Mouse (Mus musculus) stomach, embryonic 15.5 days (tissue): ENCODE measurements around the gene Zfp335. TPM values are rescaled to one million over a fixed set of nuclear protein-coding genes. Genes with fewer than 3 reads are reported as not detected.
"Not testable (repeated sequence)": the region's sequence is repeated elsewhere in the genome, so short reads cannot be mapped to it uniquely, and the experiment has no call there.

Source experiments
- ATAC-seq: fragments of 200-750 bp; cut with Nextera tagmentation; 2 replicates; pipeline ENCODE4 v1.8.0; 2017; ENCODE audit warnings: low read depth, moderate number of reproducible peaks, moderate TSS enrichment; ENCODE audit not compliant: insufficient read depth, low FRiP score
- H3K27ac ChIP-seq: fragments of 300-500 bp; sonication (generic); 2 replicates; pipeline ENCODE4 v1.5.1; 2015; ENCODE audit warnings: mild to moderate bottlenecking, inconsistent platforms
- H3K27me3 ChIP-seq: fragments of 300-500 bp; sonication (generic); replicated peaks from 2 replicates; pipeline ENCODE4 v1.6.1; 2015; ENCODE audit warnings: inconsistent platforms
- H3K36me3 ChIP-seq: fragments of 300-500 bp; sonication (generic); 2 replicates; pipeline ENCODE4 v1.6.1; 2015; ENCODE audit warnings: inconsistent platforms
- H3K4me1 ChIP-seq: fragments of 300-500 bp; sonication (generic); 2 replicates; pipeline ENCODE4 v1.6.1; 2015; ENCODE audit warnings: inconsistent platforms
- H3K4me2 ChIP-seq: fragments of 300-500 bp; sonication (generic); 2 replicates; pipeline ENCODE4 v1.6.1; 2015; ENCODE audit warnings: mild to moderate bottlenecking, inconsistent platforms
- H3K4me3 ChIP-seq: fragments of 300-500 bp; sonication (generic); replicated peaks from 2 replicates; pipeline ENCODE4 v1.5.1; 2015; ENCODE audit warnings: inconsistent platforms
- H3K9ac ChIP-seq: fragments of 300-500 bp; sonication (generic); 2 replicates; pipeline ENCODE4 v1.6.1; 2015; ENCODE audit warnings: inconsistent platforms
- H3K9me3 ChIP-seq: fragments of 300-500 bp; sonication (generic); 2 replicates; pipeline ENCODE4 v1.6.1; 2016; ENCODE audit warnings: inconsistent platforms
- WGBS: fragments of 180-500 bp; shearing (Covaris S2); methylation state at CpG from one replicate; pipeline ENCODE4 v1.1.7; 2015; 5-methylcytosine and 5-hydroxymethylcytosine counted together
- polyA plus RNA-seq: library from polyadenylated mRNA; unstranded; fragments of >200 nt; fragmentation: Nextera tagmentation; extraction: Ambion mirVana; gene quantifications from 2 replicates; pipeline ENCODE4 v1.2.1, GENCODE M21; 2015

Zfp335 gene
- polyA plus RNA-seq, 1 experiment from 2014 or later = 10.6 TPM

DNA sequence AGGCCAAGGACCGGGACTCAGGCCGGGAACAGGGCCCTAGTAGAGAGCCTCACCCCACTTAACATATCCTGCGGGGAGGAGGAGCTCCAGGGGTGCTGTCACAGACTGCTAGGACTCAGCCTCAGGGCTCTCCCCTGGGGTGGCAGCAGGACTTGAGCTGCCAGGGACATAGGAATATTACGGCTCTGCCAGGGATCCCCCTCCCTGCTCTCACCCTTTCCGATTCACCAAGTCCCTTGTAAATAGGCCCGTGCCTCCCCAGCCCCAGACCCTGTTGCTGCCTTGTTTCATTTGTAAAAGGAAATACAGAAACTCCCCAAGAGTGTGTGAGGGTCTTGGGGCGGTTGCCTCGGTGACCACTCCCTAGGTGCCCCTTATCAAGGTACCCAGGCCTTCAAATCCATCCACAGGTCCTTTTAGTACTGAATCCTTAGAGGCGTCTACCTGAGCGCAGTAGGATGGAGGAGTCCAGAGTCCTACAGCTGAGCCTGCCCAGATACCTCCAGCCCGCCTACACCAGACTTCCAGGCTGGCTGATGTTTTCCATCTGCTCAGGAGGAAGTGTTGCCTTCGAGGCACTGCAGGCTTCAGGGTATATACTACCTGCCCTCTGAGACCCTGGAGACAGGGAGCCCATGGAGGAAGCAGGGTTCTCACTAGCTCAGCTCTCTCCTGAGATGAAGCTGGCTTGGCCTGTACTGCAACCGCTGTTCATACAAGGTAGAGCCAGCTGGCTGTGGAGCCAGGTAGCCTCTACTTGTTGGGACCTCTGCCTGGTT is 20.3 kb downstream of the Zfp335 start:
- H3K4me2 ChIP-seq = no peak overlapping the region
- no peak for ATAC-seq
- no peaks in the 10 kb centered on the region for H3K4me1 ChIP-seq
- WGBS = 77% methylated on average over 13 of the region's 13 CpGs
- H3K9ac ChIP-seq = no peak overlapping the region
- no peak overlapping the region for H3K27ac ChIP-seq
- no peaks in the 10 kb centered on the region for H3K27me3 ChIP-seq
- no peaks in the 10 kb centered on the region for H3K9me3 ChIP-seq
- no peak overlapping the region for H3K4me3 ChIP-seq
- peaks cover 99% of the 10 kb centered on the region for H3K36me3 ChIP-seq

DNA sequence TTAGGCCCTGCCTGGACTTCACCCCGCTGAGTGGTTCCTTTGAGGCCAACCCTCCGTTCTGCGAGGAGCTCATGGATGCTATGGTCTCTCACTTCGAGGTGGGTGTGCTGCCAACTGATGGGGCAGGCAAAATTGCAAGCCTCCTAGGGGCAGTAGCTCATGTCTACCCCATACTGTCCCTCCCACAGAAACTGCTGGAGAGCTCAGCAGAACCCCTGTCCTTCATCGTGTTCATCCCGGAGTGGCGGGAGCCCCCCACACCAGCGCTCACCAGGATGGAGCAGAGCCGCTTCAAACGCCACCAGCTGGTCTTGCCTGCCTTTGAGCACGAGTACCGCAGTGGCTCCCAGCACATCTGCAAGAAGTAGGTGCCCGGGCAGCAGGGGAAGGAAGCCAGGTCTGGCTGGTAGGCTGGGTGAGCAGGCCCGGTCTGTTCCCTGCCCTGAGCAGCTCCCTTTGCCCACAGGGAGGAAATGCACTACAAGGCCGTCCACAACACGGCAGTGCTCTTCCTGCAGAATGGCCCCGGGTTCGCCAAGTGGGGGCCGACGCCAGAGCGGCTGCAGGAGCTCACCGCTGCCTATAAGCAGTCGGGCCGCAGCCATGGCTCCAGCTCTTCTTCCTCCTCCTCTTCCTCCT is 21.0 kb downstream of the Zfp335 start:
- Histone ChIP-seq H3K27ac (no peak overlapping the region; the same call in 1 of the 2 replicates), H3K9me3 (no peaks in the 10 kb centered on the region), H3K36me3 (peaks cover 98% of the 10 kb centered on the region), H3K9ac (no peak overlapping the region), H3K4me2 (no peak overlapping the region), H3K27me3 (no peaks in the 10 kb centered on the region), H3K4me3 (no peak overlapping the region), H3K4me1 (no peaks in the 10 kb centered on the region)
- 90% methylated on average over 24 of the region's 24 CpGs for WGBS
- ATAC-seq = no peak

DNA sequence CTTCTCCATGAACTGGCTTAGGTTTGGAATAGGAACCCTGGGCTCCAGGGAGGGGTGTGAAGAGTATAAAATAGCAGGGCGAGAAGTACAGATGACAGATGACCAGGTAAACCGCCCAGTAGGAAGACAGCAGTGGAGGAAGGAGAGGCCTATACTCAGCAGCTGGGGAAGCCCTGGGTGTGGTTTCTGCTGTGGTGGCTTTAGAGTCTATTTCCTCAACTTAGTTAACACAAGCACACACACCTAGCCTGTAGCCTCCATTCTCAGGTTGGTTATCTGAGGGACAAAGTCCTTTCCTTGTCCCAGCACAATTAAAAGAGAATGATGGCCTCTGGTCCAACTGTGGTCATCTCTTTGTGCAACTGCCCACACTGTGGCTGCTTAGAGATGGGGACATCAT is 21.6 kb downstream of the Zfp335 start:
- no peaks in the 10 kb centered on the region for H3K9me3 ChIP-seq
- peaks cover 97% of the 10 kb centered on the region for H3K36me3 ChIP-seq
- no peak overlapping the region for H3K4me3 ChIP-seq
- no peak overlapping the region for H3K4me2 ChIP-seq
- no peak overlapping the region for H3K27ac ChIP-seq
- 76% methylated on average over 2 of the region's 2 CpGs for WGBS
- H3K4me1 ChIP-seq = no peaks in the 10 kb centered on the region
- H3K27me3 ChIP-seq = no peaks in the 10 kb centered on the region
- ATAC-seq = no peak
- H3K9ac ChIP-seq = no peak overlapping the region

DNA sequence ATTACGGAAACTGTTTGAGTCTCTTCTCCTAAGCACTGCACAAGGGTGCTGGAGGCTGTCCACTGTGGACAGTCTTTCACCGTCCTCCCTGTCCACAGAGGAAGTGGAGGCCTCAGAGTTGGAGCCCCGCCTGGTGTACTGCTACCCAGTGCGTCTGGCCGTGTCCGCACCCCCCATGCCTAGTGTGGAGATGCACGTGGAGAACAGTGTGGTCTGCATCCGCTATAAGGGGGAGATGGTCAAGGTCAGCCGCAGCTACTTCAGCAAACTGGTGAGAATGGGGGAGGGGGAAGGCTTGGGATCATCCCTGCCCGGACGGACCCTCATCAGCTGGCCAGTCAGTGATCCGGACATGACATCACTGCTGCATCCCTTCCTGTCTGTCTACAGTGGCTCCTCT is 22.6 kb downstream of the Zfp335 start:
- Histone ChIP-seq H3K27me3 (no peaks in the 10 kb centered on the region), H3K9ac (no peak overlapping the region)

DNA sequence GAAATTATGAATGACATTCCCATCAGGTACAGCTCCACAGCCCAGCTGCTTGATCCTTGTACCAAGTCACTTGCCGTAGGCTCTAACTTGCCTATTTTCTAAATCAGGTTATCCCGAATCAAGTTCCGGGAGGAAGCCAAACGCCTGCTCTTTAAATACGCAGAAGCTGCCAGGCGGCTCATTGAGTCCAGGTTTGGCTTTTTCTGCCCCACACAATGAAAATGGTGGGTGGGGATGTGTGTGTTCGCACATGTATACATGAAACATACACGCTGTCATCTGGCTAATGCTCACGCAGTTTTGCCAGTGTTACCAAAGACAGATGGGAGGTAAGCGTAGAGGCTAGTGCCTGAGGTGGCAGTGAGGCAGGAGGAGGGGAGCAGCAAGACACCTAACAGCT is 24.9 kb downstream of the Zfp335 start:
- WGBS = 92% methylated on average over 10 of the region's 10 CpGs
- peaks cover 74% of the 10 kb centered on the region for H3K36me3 ChIP-seq
- no peak for ATAC-seq

More for the DNA sequence above, 22.6 kb downstream of the Zfp335 start:
- Histone ChIP-seq H3K36me3 (peaks cover 96% of the 10 kb centered on the region), H3K27ac (no peak overlapping the region), H3K4me1 (no peaks in the 10 kb centered on the region), H3K4me2 (no peak overlapping the region), H3K4me3 (no peak overlapping the region), H3K9me3 (no peaks in the 10 kb centered on the region)
- peak; percentile 5; the same call in 1 of the 2 replicates for ATAC-seq
- WGBS = 79% methylated on average over 12 of the region's 12 CpGs

DNA sequence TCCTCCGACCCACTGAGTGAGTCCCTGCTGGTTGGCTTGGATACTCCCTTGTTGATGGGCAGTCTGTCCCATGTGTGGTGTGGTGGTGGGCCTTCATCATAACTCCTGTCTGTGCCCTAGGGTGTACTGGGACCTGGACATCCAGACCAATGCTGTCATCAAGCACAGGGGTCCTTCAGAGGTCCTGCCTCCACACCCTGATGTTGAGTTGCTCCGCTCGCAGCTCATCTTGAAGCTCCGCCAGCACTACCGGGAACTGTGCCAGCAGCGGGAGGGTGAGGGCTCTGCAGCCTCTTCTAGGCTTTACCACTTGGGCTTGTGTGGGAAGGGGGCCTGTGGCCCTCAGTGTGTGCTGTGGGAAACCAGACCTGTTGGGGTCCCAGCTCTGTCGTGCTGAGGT is 25.8 kb downstream of the Zfp335 start:
- Histone ChIP-seq H3K4me1 (no peaks in the 10 kb centered on the region), H3K27ac (no peak overlapping the region), H3K27me3 (no peaks in the 10 kb centered on the region), H3K9me3 (no peaks in the 10 kb centered on the region), H3K4me3 (no peak overlapping the region), H3K9ac (no peak overlapping the region), H3K4me2 (no peak overlapping the region), H3K36me3 (peaks cover 65% of the 10 kb centered on the region)
- ATAC-seq = no peak
- 55% methylated on average over 7 of the region's 7 CpGs for WGBS

More for the DNA sequence above, 24.9 kb downstream of the Zfp335 start:
- H3K9ac ChIP-seq = no peak overlapping the region
- H3K9me3 ChIP-seq = no peaks in the 10 kb centered on the region
- no peak overlapping the region for H3K4me3 ChIP-seq
- H3K4me1 ChIP-seq = no peaks in the 10 kb centered on the region
- H3K4me2 ChIP-seq = no peak overlapping the region
- H3K27me3 ChIP-seq = no peaks in the 10 kb centered on the region
- no peak overlapping the region for H3K27ac ChIP-seq

DNA sequence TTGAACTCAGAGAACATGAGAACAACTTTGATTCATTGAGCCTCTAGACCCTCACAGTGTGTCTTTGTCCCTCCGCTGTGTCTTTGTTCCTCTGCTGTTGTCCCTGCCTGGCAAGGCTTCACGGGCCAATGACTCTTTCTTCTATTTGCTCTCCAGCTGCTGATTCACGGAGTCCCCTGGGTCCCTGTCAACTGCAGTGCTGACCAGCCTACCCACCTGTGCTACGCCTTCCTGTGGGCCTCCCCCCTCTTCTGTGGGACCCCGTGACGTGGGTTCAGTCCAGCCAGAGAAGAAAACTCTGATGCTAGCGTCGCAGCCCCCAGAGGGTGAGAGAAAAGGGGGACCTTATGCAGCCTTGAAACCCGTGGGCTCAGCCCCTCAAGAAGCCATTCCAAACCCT is 28.9 kb downstream of the Zfp335 start:
- H3K36me3 ChIP-seq = peaks cover 34% of the 10 kb centered on the region
- 79% methylated on average over 9 of the region's 9 CpGs for WGBS
- no peak overlapping the region for H3K27ac ChIP-seq

DNA sequence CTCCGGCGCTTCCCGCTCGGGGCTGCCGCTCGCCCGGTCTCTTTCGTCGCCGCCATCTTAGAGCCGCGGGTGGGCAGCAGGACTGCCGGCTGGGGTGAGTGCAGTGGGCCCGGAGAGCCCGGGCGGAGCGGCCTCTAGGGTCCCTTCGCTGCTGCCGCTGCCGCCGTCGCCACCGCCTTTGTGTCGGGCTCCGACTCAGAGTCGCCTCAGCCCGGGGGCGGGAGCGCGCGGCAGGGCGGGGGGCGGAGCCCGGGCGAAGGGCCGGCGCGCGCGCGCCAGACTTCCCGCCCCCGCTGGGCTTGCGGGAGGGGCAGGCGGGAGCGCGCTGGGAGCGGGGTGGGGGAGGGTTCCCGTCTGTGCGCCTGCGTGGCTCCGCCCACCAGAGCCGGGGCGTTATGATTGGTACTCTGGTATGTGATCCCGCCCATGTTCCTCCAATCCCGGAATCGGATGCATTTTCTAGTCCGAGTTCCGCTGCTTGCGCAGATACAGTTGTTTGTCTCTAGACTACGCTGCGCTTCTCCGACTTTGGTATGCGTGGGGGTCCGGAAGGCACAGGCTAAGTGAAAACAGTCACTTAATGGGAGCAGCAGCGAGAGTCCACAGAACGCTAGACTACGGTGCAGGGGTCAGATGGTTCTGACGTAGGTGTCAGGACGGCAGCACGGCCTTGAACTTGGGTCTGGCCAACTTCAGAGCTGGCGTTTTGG is 31.8 kb downstream of the Zfp335 start:
- H3K27ac ChIP-seq = peak overlapping the region; percentile 98
- peak overlapping the region; percentile 98 for H3K9ac ChIP-seq
- H3K27me3 ChIP-seq = no peaks in the 10 kb centered on the region
- H3K9me3 ChIP-seq = no peaks in the 10 kb centered on the region
- peak overlapping the region; percentile 81 for H3K4me3 ChIP-seq
- peaks cover 8% of the 10 kb centered on the region; the same call in 1 of the 2 replicates for H3K36me3 ChIP-seq
- peaks cover 11% of the 10 kb centered on the region for H3K4me1 ChIP-seq
- H3K4me2 ChIP-seq = peak overlapping the region; percentile 80
- ATAC-seq = peak; percentile 90
- under 1% methylated on average over 68 of the region's 72 CpGs for WGBS

More for the DNA sequence above, 28.9 kb downstream of the Zfp335 start:
- H3K4me2 ChIP-seq = no peak overlapping the region
- ATAC-seq = no peak
- H3K4me3 ChIP-seq = no peak overlapping the region
- H3K9me3 ChIP-seq = no peaks in the 10 kb centered on the region
- no peak overlapping the region for H3K9ac ChIP-seq
- no peaks in the 10 kb centered on the region for H3K27me3 ChIP-seq
- H3K4me1 ChIP-seq = peaks cover 6% of the 10 kb centered on the region

DNA sequence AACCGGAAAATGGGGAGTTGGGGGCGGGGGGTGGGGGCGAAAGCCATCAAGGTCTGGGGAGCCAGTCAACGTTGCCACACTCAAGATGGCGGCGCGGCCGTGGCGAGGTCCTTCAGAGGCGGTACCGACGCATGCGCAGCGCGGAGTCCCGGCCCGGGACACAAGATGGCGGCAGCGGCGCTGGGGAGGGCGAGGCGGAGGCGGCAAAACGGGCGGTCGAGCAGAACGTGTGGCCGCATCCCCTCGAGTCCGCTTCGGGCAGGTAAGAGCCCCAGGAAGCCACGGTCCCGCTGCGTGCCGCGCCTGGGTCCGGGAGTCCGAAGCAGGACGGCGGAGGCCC is 32.4 kb downstream of the Zfp335 start, which contains the start of gene Pcif1:
Pcif1 (plus strand) TSS at position 77 of the 340 bp plus-strand sequence.
- peak within 1 kb of the TSS; percentile 98 for H3K9ac ChIP-seq
- H3K4me2 ChIP-seq = peak within 1 kb of the TSS; percentile 80
- H3K36me3 ChIP-seq = peaks cover 3% of the 10 kb centered on the region; the same call in 1 of the 2 replicates
- peak within 1 kb of the TSS; percentile 81 for H3K4me3 ChIP-seq
- no peaks in the 10 kb centered on the region for H3K27me3 ChIP-seq
- ATAC-seq = peak; percentile 85
- no peaks in the 10 kb centered on the region for H3K9me3 ChIP-seq
- H3K27ac ChIP-seq = peak within 1 kb of the TSS; percentile 98
- under 1% methylated on average over 33 of the region's 40 CpGs for WGBS
- peaks cover 16% of the 10 kb centered on the region for H3K4me1 ChIP-seq

DNA sequence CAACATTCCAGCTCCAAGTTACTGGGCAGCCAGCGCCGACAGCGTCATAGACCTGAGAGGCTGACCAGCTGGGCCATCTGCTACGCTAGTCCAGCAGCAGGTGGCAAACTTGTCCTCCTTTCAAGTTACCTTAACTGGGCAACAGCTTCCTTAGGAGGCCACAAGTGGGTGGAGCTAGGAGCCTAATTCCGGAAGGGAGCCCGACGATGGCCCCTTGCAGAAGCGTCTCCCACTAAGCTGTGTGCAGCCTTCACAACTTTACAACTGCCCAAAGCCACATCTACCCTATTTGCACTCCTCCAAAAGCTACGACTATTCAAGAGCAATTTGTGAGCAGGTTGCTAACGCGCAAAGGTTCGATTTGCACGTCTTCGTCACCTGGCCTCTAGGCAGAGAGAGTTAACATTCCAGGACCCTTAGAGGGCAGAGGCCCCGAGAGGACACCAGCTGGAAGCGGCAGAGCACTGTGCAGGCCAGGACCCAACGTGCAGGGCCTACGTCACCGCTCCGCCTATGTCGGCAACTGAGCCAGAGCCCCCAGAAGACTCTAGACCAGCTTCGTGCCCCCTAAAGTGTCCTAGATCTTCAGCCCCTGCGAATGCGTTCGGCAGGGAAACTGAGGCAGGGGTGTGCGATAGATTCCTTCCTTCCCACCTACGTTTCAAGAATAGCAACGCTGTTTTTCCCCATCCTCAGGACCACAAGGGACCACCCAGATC is 32.9 kb downstream of the Zfp335 start:
- WGBS = under 1% methylated on average over 28 of the region's 28 CpGs

DNA sequence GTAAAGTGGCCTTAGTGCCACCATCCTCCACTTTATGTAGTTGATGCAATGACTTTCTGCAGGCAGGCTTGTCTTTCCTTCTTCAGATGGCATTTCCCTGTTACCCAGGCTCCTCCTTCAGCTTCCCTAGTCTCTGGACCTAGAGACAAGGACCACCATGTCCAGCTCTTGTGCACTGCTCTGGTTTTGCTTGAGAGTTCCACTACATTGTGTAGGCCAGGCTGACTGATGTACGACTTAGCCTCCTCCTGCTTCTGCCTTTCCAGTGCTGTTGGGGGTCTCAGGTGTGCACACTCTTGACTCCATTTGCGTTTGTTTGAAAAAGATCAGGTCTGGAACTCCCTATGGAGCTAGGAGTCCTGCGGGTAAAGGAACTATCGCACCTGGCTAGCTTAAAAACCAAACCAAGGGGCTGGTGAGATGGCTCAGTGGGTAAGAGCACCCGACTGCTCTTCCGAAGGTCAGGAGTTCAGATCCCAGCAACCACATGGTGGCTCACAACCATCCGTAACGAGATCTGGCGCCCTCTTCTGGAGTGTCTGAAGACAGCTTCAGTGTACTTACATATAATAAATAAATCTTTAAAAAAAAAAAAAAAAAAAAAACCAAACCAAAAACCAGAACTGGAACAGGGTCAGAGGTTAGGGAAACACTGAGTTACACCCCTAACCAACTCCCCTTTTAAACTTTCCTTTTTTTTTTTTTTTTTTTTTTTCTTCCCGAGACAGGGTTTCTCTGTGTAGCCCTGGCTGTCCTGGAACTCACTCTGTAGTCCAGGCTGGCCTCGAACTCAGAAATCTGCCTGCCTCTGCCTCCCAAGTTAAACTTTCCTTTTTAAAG is 34.0 kb downstream of the Zfp335 start:
- WGBS = 76% methylated on average over 11 of the region's 11 CpGs
- not testable (repeated sequence) for H3K4me3 ChIP-seq

More for the DNA sequence above, 32.9 kb downstream of the Zfp335 start:
- Histone ChIP-seq H3K27me3 (no peaks in the 10 kb centered on the region), H3K4me1 (peaks cover 21% of the 10 kb centered on the region), H3K9ac (peak overlapping the region; percentile 98; the same call in 1 of the 2 replicates), H3K36me3 (no peaks in the 10 kb centered on the region), H3K27ac (peak overlapping the region; percentile 98), H3K9me3 (no peaks in the 10 kb centered on the region), H3K4me2 (peak overlapping the region; percentile 76), H3K4me3 (peak overlapping the region; percentile 81)
- ATAC-seq = peak; percentile 43

More for the DNA sequence above, 34.0 kb downstream of the Zfp335 start:
- Histone ChIP-seq H3K4me1 (peaks cover 23% of the 10 kb centered on the region), H3K4me2 (peak overlapping the region; percentile 76), H3K27ac (peak overlapping the region; percentile 98)
- not testable (repeated sequence) for H3K36me3 ChIP-seq, H3K27me3 ChIP-seq, ATAC-seq, H3K9me3 ChIP-seq, H3K9ac ChIP-seq
